Mouse (Mus musculus) heart, embryonic 13.5 days (tissue): ENCODE measurements around the gene Rhcg. TPM values are rescaled to one million over a fixed set of nuclear protein-coding genes. Genes with fewer than 3 reads are reported as not detected.

Source experiments
- ATAC-seq: fragments of 200-750 bp; cut with Nextera tagmentation; 2 replicates; pipeline ENCODE4 v1.8.0; 2017; ENCODE audit warnings: moderate TSS enrichment; ENCODE audit not compliant: insufficient number of reproducible peaks, low FRiP score, low TSS enrichment; ENCODE audit errors: extremely low read depth
- H3K27ac ChIP-seq: fragments of 300-500 bp; sonication (generic); replicated peaks from 2 replicates; pipeline ENCODE4 v1.5.1; 2015; ENCODE audit warnings: moderate library complexity, mild to moderate bottlenecking, inconsistent platforms
- H3K27me3 ChIP-seq: fragments of 300-500 bp; sonication (generic); replicated peaks from 2 replicates; pipeline ENCODE4 v1.6.1; 2015; ENCODE audit warnings: mild to moderate bottlenecking, inconsistent platforms
- H3K36me3 ChIP-seq: fragments of 300-500 bp; sonication (generic); 2 replicates; pipeline ENCODE4 v1.6.1; 2015; ENCODE audit warnings: mild to moderate bottlenecking, inconsistent platforms
- H3K4me1 ChIP-seq: fragments of 300-500 bp; sonication (generic); 2 replicates; pipeline ENCODE4 v1.6.1; 2015; ENCODE audit warnings: inconsistent platforms
- H3K4me2 ChIP-seq: fragments of 300-500 bp; sonication (generic); 2 replicates; pipeline ENCODE4 v1.6.1; 2015; ENCODE audit warnings: inconsistent platforms, mild to moderate bottlenecking, moderate library complexity
- H3K4me3 ChIP-seq: fragments of 300-500 bp; sonication (generic); 2 replicates; pipeline ENCODE4 v1.5.1; 2015; ENCODE audit warnings: moderate library complexity, mild to moderate bottlenecking, inconsistent platforms
- H3K9ac ChIP-seq: fragments of 300-500 bp; sonication (generic); 2 replicates; pipeline ENCODE4 v1.6.1; 2015; ENCODE audit warnings: inconsistent platforms, mild to moderate bottlenecking, moderate library complexity
- H3K9me3 ChIP-seq: fragments of 300-500 bp; sonication (generic); 2 replicates; pipeline ENCODE4 v1.6.1; 2016; ENCODE audit warnings: inconsistent platforms
- WGBS: fragments of 180-500 bp; shearing (Covaris S2); methylation state at CpG from one replicate; pipeline ENCODE4 v1.1.7; 2015; ENCODE audit warnings: mixed read lengths; 5-methylcytosine and 5-hydroxymethylcytosine counted together
- polyA plus RNA-seq: library from polyadenylated mRNA; unstranded; fragments of >200 nt; fragmentation: Nextera tagmentation; extraction: Ambion mirVana; gene quantifications from 2 replicates; pipeline ENCODE4 v1.2.1, GENCODE M21; 2015

Gene Rhcg
- polyA plus RNA-seq, 1 experiment from 2014 or later = not detected

DNA sequence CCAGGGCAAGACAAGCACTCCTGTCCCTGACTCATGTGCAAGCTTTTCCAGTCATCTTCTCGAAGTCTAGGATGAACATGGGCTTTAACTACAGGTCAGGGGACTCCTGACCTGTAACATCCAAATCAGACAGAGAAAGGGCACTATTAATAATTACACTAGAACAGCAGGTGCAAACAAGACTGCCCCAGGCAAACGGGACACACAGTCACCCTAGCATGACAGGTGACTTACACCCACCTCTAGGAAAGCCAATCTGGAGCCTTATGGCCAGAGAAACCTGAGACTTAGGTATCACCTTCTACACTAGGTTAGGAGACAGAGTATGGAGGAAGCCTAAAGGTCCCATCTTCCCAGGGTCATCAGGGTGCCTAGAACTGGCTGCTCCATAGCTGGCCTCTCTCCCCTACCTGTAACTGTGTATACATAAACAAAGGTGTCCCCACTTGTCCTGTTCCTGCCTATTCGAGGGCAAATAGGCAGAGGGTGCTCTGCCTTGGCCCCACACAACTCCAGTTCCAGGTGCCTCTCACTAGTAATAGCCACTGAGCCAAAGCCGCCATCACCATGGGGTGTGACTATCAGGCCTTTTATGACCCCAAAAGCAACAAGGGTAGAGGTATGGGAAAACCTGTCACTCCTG, 10.9 kb upstream of the Rhcg start:
- no peak for ATAC-seq
- H3K27ac ChIP-seq = no peak overlapping the region
- no peaks in the 10 kb centered on the region for H3K9me3 ChIP-seq

DNA sequence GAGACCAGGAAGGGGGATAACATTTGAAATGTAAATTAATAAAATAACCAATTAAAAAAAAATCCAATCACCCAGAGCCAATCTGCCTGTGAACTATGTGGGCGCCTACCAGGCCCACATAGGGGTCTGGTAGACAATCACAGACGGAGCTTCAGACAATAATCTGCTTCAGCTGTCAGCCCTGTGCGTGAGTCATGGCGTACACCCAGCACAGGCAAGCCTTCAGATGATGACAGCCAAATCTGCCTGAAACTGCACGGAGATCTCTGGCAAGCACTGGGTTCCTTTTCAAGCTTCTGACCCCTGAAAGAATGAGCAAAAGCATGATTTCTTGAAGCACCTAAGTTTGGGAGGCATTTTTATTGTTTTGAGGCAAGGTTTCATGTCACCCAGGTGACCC, 8.7 kb upstream of the Rhcg start:
- no peak for ATAC-seq
- 61% methylated on average over 5 of the region's 5 CpGs for WGBS
- H3K4me1 ChIP-seq = 0 out of 2 replicates have a peak, but pooled peaks cover 6% of the 10 kb centered on the region

More for the DNA sequence above, 10.9 kb upstream of the Rhcg start:
- 55% methylated on average over 4 of the region's 4 CpGs for WGBS
- H3K4me3 ChIP-seq = no peak overlapping the region
- no peak overlapping the region for H3K9ac ChIP-seq
- no peaks in the 10 kb centered on the region for H3K36me3 ChIP-seq
- no peak overlapping the region for H3K4me2 ChIP-seq
- no peaks in the 10 kb centered on the region for H3K4me1 ChIP-seq
- peaks cover 46% of the 10 kb centered on the region for H3K27me3 ChIP-seq

GRCm38 (mm10) chr7:79623086-79623485, 5.6 kb upstream of the Rhcg start:
- 45% methylated on average over 8 of the region's 8 CpGs for WGBS
- H3K4me2 ChIP-seq = no peak overlapping the region
- H3K36me3 ChIP-seq = no peaks in the 10 kb centered on the region
- H3K4me3 ChIP-seq = no peak overlapping the region
- no peaks in the 10 kb centered on the region for H3K9me3 ChIP-seq
- H3K4me1 ChIP-seq = 0 out of 2 replicates have a peak, but pooled peaks cover 6% of the 10 kb centered on the region
- ATAC-seq = no peak
- peaks cover 38% of the 10 kb centered on the region for H3K27me3 ChIP-seq
- H3K9ac ChIP-seq = no peak overlapping the region
- no peak overlapping the region for H3K27ac ChIP-seq

More for the DNA sequence above, 8.7 kb upstream of the Rhcg start:
- Histone ChIP-seq H3K4me2 (no peak overlapping the region), H3K9me3 (no peaks in the 10 kb centered on the region), H3K36me3 (no peaks in the 10 kb centered on the region), H3K4me3 (no peak overlapping the region), H3K27me3 (peaks cover 31% of the 10 kb centered on the region), H3K9ac (no peak overlapping the region), H3K27ac (no peak overlapping the region)

DNA sequence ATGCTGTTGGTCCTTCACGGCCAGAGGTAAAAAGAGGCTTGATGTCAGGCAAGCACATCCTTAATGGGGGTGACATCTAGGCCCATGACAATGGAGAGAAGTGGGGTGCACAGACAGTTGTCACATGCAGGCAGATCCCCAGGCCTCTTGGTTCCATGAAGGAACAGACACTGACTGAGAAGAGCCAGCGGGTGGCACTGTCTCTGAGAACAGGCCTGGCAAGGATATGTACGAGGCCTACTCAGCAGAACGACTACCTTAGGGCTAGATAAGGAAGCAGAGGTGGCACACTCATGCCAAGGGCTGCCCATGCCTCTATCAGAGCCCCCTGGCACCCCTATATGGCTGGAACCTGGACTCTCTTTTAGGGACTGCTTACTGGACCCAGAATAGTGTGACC, 2.0 kb upstream of the Rhcg start:
- H3K27me3 ChIP-seq = peaks cover 56% of the 10 kb centered on the region
- no peak for ATAC-seq
- peaks cover 12% of the 10 kb centered on the region; the same call in 1 of the 2 replicates for H3K4me1 ChIP-seq
- no peaks in the 10 kb centered on the region for H3K36me3 ChIP-seq
- H3K27ac ChIP-seq = no peak overlapping the region
- H3K4me3 ChIP-seq = no peak overlapping the region
- H3K9ac ChIP-seq = no peak overlapping the region
- no peaks in the 10 kb centered on the region for H3K9me3 ChIP-seq
- WGBS = 55% methylated on average over 4 of the region's 4 CpGs
- no peak overlapping the region for H3K4me2 ChIP-seq

DNA sequence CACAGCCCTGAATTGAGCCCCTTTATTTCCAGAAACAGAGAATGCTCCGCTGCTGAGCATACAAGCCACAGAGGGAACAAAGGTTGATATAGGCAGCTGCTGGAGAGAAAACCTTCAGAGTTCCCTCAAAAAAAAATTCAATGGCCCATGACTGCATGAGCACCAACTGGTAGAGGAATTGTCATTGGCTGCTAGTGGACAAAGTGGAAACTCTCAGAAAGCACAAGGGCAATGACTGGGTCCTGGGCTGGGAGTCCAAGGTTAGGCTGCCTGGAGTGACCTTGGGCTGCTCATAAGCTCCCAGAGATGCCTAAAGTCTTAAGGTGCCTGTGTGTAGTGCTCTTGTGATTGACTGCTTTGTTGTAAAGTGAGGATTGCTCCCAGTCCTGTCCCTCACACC, 1.5 kb downstream of the Rhcg start:
- no peak for ATAC-seq
- Histone ChIP-seq H3K4me2 (no peak overlapping the region), H3K9me3 (no peaks in the 10 kb centered on the region), H3K4me3 (no peak overlapping the region), H3K36me3 (no peaks in the 10 kb centered on the region), H3K4me1 (peaks cover 6% of the 10 kb centered on the region; the same call in 1 of the 2 replicates), H3K27me3 (peaks cover 86% of the 10 kb centered on the region), H3K9ac (no peak overlapping the region), H3K27ac (no peak overlapping the region)
- WGBS = 57% methylated on average over 1 of the region's 1 CpGs

GRCm38 (mm10) chr7:79615008-79615407, 2.4 kb downstream of the Rhcg start:
- Histone ChIP-seq H3K27ac (no peak overlapping the region), H3K27me3 (peaks cover 95% of the 10 kb centered on the region), H3K9me3 (no peaks in the 10 kb centered on the region), H3K4me1 (peaks cover 6% of the 10 kb centered on the region; the same call in 1 of the 2 replicates), H3K36me3 (no peaks in the 10 kb centered on the region), H3K4me3 (no peak overlapping the region), H3K9ac (no peak overlapping the region), H3K4me2 (no peak overlapping the region)
- WGBS = 72% methylated on average over 4 of the region's 4 CpGs
- no peak for ATAC-seq

DNA sequence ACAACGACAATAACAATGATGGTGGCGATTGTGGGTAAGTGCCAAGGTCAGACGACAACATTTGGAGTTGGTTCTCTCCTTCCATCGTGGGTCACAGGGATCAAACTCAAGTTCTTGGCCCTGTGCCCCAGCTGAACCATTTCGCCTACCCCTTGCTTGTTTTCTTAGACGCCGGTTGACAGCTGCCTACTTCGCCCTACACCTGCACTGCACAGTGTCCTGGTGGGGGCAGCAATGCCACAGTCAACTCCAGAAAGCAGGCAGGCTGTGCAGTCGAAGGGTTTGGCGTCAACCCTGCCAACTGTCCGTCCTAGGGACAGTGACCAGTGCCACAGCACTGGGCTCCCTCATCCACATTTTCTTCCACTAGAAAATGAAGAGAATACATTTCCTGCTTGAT, 4.1 kb downstream of the Rhcg start:
- H3K4me3 ChIP-seq = no peak overlapping the region
- peaks cover 97% of the 10 kb centered on the region for H3K27me3 ChIP-seq
- H3K9me3 ChIP-seq = no peaks in the 10 kb centered on the region
- H3K4me2 ChIP-seq = no peak overlapping the region
- peaks cover 6% of the 10 kb centered on the region; the same call in 1 of the 2 replicates for H3K4me1 ChIP-seq
- 49% methylated on average over 11 of the region's 11 CpGs for WGBS
- no peak for ATAC-seq
- no peaks in the 10 kb centered on the region for H3K36me3 ChIP-seq
- H3K27ac ChIP-seq = no peak overlapping the region
- H3K9ac ChIP-seq = no peak overlapping the region

DNA sequence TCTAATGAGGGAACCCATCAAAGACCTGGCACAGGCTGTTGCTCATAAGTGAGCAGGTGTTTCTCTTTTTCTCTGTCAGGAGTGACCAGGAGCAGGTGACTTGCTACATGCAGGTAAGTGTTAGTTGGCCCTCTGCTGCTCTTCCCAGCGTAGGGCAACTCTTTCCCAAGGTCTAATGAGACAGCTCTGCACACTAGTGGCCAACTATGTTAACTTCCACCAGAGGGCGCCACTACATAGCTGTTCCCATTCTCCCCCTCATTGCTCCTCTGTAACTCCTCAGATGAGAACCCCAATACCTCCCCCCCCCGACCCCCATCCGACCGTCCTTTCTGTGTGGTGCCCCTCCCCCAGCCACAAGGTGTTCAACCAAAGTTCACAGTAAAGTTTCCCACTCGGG, 4.7 kb downstream of the Rhcg start:
- no peak for ATAC-seq
- Histone ChIP-seq H3K27ac (no peak overlapping the region), H3K4me1 (peaks cover 6% of the 10 kb centered on the region; the same call in 1 of the 2 replicates), H3K27me3 (peaks cover 97% of the 10 kb centered on the region), H3K4me2 (no peak overlapping the region), H3K9ac (no peak overlapping the region), H3K4me3 (no peak overlapping the region), H3K36me3 (no peaks in the 10 kb centered on the region), H3K9me3 (no peaks in the 10 kb centered on the region)
- 6% methylated on average over 6 of the region's 6 CpGs for WGBS

DNA sequence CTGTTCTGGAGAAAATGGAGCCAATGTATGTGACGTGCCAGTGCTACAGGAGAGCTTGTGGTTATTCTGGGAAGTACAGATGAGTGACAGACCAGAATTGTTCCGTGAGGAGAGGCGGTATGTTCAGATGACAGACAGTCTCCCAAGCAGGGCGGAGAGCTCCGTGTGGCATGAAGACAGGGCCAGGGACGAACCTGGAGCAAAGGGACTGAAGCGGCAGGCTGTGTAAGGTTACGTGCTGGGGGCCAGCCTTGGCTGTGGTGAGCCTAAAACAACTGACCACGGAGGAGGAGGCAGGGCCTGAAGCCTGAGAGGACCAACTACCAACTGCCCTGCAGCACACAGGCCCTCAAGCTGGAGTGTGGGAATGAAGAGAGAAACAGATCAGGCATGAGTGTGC, 5.6 kb downstream of the Rhcg start:
- Histone ChIP-seq H3K36me3 (no peaks in the 10 kb centered on the region), H3K9me3 (no peaks in the 10 kb centered on the region), H3K4me2 (no peak overlapping the region), H3K9ac (0 out of 2 replicates have a peak overlapping the region, but pooled peaks have one; percentile 35), H3K27ac (no peak overlapping the region), H3K4me3 (no peak overlapping the region), H3K27me3 (peaks cover 97% of the 10 kb centered on the region), H3K4me1 (peaks cover 8% of the 10 kb centered on the region)
- WGBS = 55% methylated on average over 9 of the region's 9 CpGs
- no peak for ATAC-seq

GRCm38 (mm10) chr7:79607263-79607921, 10.1 kb downstream of the Rhcg start:
- WGBS = 4% methylated on average over 25 of the region's 25 CpGs
- Histone ChIP-seq H3K9ac (no peak overlapping the region), H3K27ac (no peak overlapping the region), H3K27me3 (peaks cover 99% of the 10 kb centered on the region), H3K4me3 (peak overlapping the region; percentile 36), H3K4me1 (peaks cover 8% of the 10 kb centered on the region), H3K36me3 (no peaks in the 10 kb centered on the region), H3K9me3 (no peaks in the 10 kb centered on the region), H3K4me2 (peak overlapping the region; percentile 65)
- peak; percentile 46; the same call in 1 of the 2 replicates for ATAC-seq

GRCm38 (mm10) chr7:79606766-79607165, 10.7 kb downstream of the Rhcg start:
- Histone ChIP-seq H3K4me3 (no peak overlapping the region), H3K4me1 (peaks cover 8% of the 10 kb centered on the region), H3K4me2 (peak overlapping the region; percentile 65; the same call in 1 of the 2 replicates), H3K27me3 (peaks cover 100% of the 10 kb centered on the region), H3K27ac (no peak overlapping the region), H3K9ac (no peak overlapping the region), H3K9me3 (no peaks in the 10 kb centered on the region), H3K36me3 (no peaks in the 10 kb centered on the region)
- 33% methylated on average over 3 of the region's 3 CpGs for WGBS
- ATAC-seq = no peak
